Mouse (Mus musculus) liver, adult 2 months (tissue): ENCODE measurements around the gene Kptn.

ENCODE experiments used
- CTCF ChIP-seq: fragments of 200-500 bp; IDR thresholded peaks from 2 replicates; pipeline ENCODE4 v1.5.1; 2011; ENCODE audit warnings: low read depth, low read length, control low read depth
- POLR2A ChIP-seq: fragments of 200-500 bp; IDR thresholded peaks from 2 replicates; pipeline ENCODE4 v1.6.1; 2011; ENCODE audit warnings: low read length, control low read depth; ENCODE audit not compliant: insufficient read depth; ENCODE audit errors: extremely low read depth

GRCm38 (mm10) chr7:16087587-16087986 is 32.1 kb upstream of the Kptn start:
- no peak for TF ChIP-seq POLR2A
- TF ChIP-seq CTCF = no peak
